Mouse (Mus musculus): Measurements from ENCODE around the gene Meox1.

The Meox1 gene

DNA sequence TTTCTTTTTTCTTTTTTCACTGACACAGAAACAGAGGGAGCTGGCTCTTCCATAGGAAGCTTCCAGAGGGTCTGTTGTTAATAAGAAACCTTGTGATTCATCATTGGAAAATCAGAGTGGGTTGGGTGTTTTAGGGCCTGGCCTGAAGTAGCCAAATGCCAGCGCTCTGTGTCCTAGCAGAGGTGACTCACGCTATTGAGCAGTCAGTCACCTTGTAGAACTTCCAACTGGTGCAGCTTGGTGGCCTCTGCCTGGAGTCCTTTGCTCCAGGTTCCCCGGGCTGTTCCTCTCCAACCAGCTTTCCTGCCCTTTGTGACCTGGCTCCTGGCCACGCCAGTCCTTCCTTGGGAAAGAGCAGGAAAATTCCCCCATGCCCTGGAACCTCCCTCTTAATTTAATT lies 44.9 kb downstream of the Meox1 start:
- DNase-seq (ENCODE audit: low spot score), result no peak

GRCm38 (mm10) chr11:101847509-101847908 lies 46.7 kb downstream of the Meox1 start:
- no peak for DNase-seq (ENCODE audit: low spot score)

- DNase-seq (ENCODE audit: low spot score), result no peak
Measured at GRCm38 (mm10) chr11:101842773-101843163, 51.4 kb downstream of the Meox1 start.

DNA sequence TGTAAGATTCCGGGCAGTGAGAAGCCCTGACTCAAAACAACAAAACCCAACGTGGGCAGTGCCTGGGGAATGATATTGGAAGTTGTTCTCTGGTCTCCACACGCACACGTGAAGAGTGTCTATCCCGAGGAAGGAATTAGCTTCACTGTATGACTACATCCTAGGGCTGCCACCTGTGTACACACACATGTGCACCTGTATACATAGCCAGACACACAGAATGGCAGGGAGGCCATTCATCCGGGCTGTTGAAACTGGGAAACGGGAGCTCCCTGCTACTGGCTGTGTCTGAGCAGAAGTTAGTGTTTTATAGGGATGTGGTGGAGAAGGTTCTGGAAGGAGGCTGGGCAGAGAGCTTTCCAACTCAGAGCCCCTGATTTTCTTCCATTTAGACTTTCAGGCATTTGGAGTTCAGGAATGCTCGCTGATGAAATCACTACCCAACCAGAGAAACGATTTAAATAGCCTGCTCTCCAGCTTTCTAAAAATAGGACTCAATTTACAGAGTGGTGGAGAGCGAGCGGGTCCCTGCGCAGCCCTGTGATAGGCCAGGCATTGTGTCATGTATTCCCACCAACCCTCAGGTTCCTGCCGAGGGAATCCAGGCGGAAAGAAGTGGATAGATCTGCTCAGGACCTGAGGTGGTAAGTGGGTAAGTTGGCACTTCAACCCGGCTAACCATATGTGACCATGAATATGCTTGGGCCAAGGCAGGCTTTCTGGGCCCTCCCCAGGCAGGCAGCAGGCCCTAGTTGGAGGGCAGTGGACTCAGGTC lies 52.0 kb downstream of the Meox1 start:
- no peak for DNase-seq (ENCODE audit: low spot score)

DNA sequence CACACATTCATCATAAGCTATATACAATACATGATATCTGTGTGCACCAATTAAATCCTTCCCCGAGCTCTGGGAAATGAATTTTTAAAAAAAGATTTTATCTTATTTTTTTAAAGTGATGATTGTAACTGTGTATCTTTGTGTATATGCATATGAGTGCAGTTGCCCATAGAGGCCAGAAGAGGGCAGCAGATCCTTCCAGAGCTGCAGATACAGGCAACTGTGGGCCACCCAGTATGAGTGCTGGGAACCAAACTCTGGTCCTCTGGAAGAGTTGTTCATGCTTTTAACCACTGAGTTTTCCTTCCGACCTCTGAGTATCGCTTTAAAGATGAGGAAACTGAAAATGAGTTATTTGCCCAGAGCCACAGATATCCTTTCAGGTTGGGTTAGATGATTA lies 53.8 kb downstream of the Meox1 start:
- DNase-seq (ENCODE audit: low spot score), result no peak

- no peak for DNase-seq (ENCODE audit: low spot score)
Measured at GRCm38 (mm10) chr11:101839426-101839825, 54.7 kb downstream of the Meox1 start.

DNA sequence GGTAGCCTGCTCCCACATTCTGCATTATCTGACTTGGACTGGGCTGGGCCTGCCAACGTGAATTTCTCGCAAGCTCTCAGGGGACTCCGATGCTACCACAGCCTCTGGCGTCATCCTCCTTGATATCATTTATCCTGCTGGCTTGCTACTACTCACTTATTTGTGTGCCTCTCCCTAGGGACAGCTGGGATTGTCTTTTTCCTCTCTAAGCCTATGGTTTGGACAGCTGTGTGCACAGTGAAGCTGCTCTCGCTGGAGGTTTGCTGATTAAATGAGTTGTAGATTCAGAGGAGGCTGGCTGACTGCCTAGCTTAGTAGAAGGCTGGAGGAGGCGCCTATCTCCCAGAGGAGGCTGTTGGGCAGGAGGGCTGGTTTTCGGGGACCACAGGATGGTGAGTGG lies 62.2 kb downstream of the Meox1 start:
- DNase-seq (ENCODE audit: low spot score), result no peak

DNA sequence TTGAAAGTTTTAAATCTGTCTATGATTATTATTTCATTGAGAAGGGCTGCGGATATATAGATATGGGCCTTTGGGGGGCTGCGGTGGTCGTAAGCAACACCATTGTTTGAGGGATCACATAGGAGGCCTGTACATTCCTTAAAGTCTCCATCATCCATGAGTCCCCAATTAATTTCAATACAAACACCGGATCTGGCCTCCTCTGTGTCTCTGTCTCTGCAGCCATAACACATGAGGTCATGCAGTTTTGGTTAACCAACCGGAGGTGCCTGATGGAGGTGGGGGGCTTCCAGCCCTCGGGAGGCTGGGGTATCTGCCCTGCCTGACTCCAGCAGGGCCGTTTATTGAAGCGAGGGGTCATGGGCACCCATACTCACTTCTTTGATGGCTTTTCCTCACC lies 63.6 kb downstream of the Meox1 start:
- no peak for DNase-seq (ENCODE audit: low spot score)

- no peak for DNase-seq (ENCODE audit: low spot score)
Measured at GRCm38 (mm10) chr11:101830112-101830511, 64.1 kb downstream of the Meox1 start.

DNA sequence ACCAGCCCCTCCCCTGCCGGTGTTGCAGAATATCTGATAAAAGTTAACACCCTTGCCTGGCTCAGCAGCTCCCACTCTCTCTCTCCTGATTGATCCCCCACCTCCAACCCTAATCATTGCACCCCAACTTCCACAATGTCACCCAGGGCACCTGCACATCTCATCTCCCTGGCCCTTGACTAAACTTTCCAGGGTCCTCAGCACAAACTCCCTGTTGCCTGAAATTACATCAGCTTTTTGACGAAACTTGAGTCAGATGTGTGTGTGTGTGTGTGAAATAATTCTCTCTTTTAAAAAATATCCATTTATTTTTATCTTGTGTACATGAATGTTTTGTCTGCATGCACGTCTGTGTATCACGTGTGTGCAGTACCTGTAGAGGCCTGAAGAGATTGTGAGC lies 65.5 kb downstream of the Meox1 start:
- no peak for DNase-seq (ENCODE audit: low spot score)

All from ovary, postnatal 14 days (tissue).